Mouse (Mus musculus) activated CD4-positive, CD25-positive, alpha-beta regulatory T cell, adult 4 months (primary cell): ENCODE results near the gene Mrpl2. TPM values are rescaled to one million over a fixed set of nuclear protein-coding genes. Genes with fewer than 3 reads are reported as not detected.

ENCODE experiments used
- ATAC-seq: one replicate; pipeline ENCODE4 v1.8.0; 2017
- polyA plus RNA-seq, 2 experiments: library from polyadenylated mRNA; unstranded; fragments of 100-300 nt; shearing (Covaris generic); gene quantifications; one replicate each; pipeline ENCODE4 v1.2.1; 2017

Mrpl2 gene
- polyA plus RNA-seq, 2 experiments from 2014 or later, result 67.3 to 68.4 TPM

DNA sequence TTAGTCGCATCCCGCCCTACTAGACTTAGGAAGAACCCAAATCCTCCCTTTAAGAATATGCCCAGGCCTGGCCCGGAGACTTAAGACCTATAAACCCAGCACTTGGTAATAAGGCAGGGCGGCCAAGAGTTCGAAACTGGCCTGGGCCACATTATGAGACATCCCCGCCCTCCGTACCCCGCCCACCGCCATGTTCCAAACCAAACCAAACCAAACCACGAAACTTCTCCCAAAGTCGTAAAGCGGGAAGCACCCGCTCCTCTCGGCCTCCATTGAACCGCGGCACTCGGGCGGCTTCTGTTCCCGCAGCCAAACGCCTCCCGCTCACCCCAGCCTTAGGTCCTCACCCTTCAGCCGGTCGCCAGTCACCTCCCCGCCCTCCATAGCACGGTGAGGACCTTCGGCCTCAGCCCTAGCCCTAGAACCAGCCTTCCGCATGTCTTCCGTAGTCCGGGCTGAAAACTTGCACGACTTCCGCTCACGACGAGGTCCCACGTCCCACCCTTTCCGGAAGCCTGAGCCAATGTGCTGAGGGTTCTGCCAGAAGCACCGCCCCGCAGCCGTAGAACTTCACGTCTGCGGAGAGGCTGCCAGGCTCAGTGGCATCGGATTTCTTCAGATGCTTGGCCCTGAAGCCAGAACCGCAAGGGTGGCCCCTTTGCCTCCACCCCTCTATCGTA is 28.0 kb downstream of the Mrpl2 start, which contains the start of gene Rrp36:
Gene Rrp36, minus strand, starts transcription at position 503 of the 680 bp plus-strand sequence.
- peak; percentile 100 for ATAC-seq

DNA sequence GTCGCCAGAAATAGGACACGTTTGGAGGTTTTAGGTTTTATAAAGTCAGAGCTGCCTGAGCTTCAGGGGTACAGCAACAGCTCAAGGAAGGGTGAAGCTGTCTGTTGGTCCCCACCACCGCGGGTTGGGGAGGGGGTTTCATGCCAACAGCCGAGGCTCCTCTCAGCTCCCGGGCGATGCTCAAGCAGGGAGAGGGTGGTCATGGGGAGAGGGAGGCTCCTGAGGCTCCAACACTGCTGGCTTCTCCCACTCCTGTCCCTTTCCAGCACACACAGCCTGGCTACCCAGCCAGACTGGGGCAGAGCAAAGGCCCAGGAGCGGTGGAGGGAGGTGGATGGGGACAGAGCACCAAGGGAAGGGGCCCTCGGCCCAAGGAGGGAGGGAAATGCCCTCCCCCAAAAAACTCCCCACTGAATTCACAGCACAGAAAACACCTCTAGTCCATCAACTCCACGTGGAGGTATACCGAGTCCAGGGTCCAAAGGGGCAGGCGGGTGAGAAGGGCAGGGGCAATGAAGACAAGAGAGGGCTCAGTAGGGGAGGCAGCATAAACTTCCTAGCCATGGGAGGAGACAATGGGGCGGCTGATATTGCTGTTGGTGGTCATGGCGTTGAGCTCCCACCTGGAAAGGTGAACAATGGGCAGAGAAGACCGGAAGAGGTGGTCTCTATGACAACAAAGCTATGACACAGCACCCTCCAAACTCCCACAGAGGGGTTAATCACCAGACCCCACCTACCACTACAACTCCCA is 28.7 kb downstream of the Mrpl2 start:
- ATAC-seq, result no peak

DNA sequence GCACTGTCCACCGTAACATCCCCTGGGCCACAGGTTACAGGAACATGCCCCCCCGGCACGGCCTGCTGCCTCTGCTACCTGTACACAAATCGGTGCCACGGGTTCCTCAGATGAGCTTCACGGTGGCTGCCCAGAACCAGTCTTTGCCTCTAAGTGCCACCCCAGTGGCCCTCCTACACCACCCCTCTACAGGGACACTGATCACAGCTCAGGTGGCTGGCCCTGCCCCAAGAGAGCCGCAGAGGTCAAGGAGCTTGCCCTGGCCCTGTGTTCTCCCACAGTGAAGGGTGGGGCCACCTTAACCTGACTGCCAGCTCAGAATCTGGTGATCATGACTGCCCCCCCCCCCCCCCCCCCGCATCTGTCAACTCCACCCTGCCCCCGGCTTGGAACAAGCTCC is 32.4 kb downstream of the Mrpl2 start, which contains the start of gene Mea1:
Gene Mea1, plus strand, starts transcription at position 378 of the 400 bp plus-strand sequence.
- ATAC-seq, result no peak

DNA sequence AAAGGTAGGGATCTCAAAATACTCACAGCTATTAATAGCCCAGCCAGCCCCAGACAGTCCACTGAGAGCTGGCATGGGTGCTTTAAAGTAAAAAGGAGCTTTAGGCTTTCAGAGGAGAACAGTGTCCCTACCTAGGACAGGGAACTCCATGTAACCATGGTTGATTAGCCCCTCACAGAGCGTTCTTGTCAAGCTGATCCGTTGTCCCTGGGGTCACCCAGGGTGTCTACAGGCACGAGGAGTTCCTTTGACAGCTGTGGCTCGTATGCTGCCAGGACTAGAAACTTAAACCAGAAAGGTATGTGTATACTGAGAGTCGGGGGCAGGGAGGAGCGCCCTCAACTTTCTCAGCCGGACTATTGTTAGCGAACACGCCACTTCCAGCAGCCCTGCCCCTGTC is 32.9 kb downstream of the Mrpl2 start:
- ATAC-seq, result no peak

GRCm38 (mm10) chr17:46679843-46680759 is 34.1 kb downstream of the Mrpl2 start:
- no peak for ATAC-seq

GRCm38 (mm10) chr17:46680760-46681373 is 34.8 kb downstream of the Mrpl2 start, which contains the start of gene Klhdc3:
Gene Klhdc3 (minus strand): TSS chr17:46680914.
- peak; percentile 98 for ATAC-seq

DNA sequence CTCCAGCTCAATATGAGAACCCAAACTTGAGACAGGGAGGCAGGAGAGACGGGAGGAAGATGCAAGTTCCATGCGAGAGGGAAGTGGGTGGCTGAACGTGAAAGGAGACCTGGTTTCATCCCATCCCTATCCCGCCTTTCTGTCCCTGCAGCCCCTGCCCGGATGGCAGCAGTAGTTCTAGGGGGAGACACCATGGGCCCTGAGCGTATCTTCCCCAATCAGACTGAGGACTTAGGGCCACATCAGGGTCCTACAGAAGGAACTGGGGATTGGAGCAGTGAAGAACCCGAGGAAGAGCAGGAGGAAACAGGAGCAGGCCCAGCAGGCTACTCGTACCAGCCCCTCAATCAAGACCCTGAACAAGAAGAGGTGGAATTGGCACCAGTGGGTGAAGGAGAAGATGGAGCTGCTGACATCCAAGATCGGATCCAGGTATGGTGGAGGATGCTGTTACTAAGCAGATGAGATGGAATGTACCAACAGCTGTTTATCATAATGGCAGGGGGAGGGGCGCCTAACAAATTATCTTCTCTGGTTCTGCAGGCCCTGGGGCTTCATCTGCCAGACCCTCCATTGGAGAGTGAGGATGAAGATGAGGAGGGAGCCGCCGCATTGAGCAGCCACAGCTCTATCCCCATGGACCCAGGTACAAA is 35.6 kb downstream of the Mrpl2 start:
- no peak for ATAC-seq

- ATAC-seq, result no peak
Measured at GRCm38 (mm10) chr17:46682654-46683389, 36.8 kb downstream of the Mrpl2 start.

DNA sequence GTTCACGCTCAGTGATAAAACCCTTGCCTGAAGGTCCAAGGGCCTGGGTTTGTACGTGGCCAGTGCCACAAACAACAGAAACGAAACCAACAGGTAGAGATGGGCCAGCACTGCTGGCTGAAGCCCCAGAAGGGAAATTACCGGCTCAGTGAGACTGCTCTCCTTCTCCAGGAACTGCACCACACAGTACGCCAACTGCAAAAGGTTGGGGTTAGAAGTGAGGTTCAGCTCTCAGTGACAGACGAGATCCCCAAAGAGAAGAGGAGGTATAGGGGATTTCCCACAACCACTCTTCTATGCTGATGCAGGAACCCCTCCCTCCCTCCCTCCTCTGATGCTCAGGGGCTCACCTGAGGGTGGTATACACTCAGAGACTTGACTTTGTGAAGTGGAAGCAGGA is 39.9 kb downstream of the Mrpl2 start:
- ATAC-seq, result peak; percentile 77

DNA sequence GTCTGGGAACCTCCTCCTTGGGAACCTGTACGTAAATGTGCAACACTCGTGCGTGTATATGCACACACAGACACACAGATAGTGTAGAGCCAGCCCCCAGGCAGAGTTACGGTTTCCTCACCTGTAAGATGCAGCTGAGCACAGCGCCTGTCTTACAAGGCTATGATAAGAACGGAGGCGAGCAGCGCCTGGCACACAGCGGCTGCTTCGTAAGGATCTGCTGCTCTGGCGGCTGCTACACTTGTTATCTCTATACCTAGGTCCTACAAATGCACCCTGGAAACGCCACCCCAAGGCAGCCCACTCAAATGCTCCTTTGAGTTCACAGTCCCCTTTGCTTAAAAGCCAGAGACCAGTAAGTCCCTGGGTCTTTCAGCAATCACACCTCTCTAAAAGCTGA is 44.6 kb downstream of the Mrpl2 start:
- ATAC-seq, result no peak

DNA sequence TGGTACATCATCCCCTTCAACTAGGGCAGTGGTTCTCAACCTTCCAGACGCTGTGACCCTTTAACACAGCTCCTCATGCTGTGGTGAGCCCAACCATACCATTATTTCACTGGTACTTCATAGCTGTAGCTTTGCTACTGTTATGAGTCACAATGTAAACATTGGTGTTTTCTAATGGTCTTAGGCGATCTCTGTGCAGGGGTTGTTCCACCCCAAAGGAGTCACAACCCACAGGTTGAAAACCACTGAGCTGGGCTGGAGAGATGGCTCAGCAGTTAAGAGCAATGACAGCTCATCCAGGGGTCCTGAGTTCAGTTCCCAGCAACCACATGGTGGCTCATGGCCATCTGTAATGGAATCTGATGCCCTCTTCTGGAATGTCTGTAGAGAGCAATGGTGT is 45.4 kb downstream of the Mrpl2 start:
- no peak for ATAC-seq

- no peak for ATAC-seq
Measured at GRCm38 (mm10) chr17:46694517-46695063, 48.6 kb downstream of the Mrpl2 start.

DNA sequence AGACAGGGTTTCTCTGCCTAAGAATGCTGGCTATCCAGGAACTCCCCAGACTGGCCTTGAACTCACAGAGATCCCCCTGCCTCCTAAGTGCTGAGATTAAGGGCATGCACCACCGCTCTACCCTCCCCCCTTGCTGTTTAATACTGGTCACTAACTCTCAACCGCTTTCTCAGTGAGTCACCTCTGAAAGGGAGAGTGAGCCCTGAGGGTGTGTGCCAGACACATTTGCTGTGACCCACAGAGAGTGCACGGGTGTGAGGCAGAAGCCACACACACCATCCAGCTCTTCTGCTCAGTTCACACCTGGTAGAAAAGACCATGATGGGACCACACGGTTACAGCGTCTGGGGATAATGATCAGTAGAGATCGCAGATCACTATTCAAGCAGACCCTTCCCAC is 52.5 kb downstream of the Mrpl2 start:
- ATAC-seq, result no peak

DNA sequence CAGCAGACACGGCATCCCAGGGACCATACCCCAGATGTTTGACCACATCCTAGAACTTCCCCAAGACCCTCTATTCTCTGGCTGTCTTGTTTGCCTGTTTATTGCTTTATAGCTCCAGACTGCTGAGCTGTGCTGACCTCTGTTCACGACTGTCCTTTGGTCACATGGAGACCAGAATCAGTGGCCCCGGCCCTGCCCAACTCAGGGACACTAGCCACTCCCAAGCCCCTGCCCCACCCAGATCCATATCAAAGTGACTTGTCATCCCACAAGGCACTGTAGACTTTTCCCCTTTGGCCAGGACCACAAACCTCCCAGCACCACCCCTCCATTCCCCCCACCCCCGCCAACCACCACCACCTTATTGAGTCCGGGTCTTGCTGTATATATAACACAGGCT is 53.2 kb downstream of the Mrpl2 start:
- no peak for ATAC-seq

Other genes with a start within 250 kb of the Mrpl2 start
- gene Crip3, start 217.3 kb upstream of the Mrpl2 start, polyA plus RNA-seq, result not detected
- gene Slc22a7, start 207.8 kb upstream of the Mrpl2 start, polyA plus RNA-seq, result not detected
- gene Ttbk1, start 158.6 kb upstream of the Mrpl2 start, polyA plus RNA-seq, result 1 to 10 TPM in 1 of 2 experiments, under 1 TPM in 1; 0.49 to 1.5 TPM
- gene Dnph1, start 149.5 kb upstream of the Mrpl2 start, polyA plus RNA-seq, result 10 to 100 TPM; 11.1 to 13.4 TPM
- 1 to 10 TPM; 2.7 to 3.5 TPM for gene Cul9, start 99.8 kb upstream of the Mrpl2 start, polyA plus RNA-seq
- gene Srf, start 90.1 kb upstream of the Mrpl2 start, polyA plus RNA-seq, result 10 to 100 TPM in 1 of 2 experiments, 1 to 10 TPM in 1; 6.3 to 10.9 TPM
- under 1 TPM in 1 of 2 experiments, not detected in 1; 0.22 TPM for gene Ptk7, start 16.7 kb upstream of the Mrpl2 start, polyA plus RNA-seq
- 10 to 100 TPM in 1 of 2 experiments, 1 to 10 TPM in 1; 5.6 to 11.2 TPM for gene Klc4, start 207 bp upstream of the Mrpl2 start, polyA plus RNA-seq
- gene Cul7, start 4.1 kb downstream of the Mrpl2 start, polyA plus RNA-seq, result 1 to 10 TPM; 2.8 to 4.1 TPM
- 10 to 100 TPM; 44.0 to 48.0 TPM for gene Rrp36, start 28.1 kb downstream of the Mrpl2 start, polyA plus RNA-seq
- gene Mea1, start 32.6 kb downstream of the Mrpl2 start, polyA plus RNA-seq, result 100 to 1,000 TPM; 164 to 197 TPM
- gene Klhdc3, start 34.7 kb downstream of the Mrpl2 start, polyA plus RNA-seq, result 10 to 100 TPM; 22.0 to 28.7 TPM
- 10 to 100 TPM; 21.9 to 30.2 TPM for gene Ppp2r5d, start 58.9 kb downstream of the Mrpl2 start, polyA plus RNA-seq
- 1 to 10 TPM; 2.9 to 4.0 TPM for gene Pex6, start 65.2 kb downstream of the Mrpl2 start, polyA plus RNA-seq
- gene Gnmt, start 82.9 kb downstream of the Mrpl2 start, polyA plus RNA-seq, result under 1 TPM; 0.54 to 0.83 TPM
- gene Cnpy3, start 106.0 kb downstream of the Mrpl2 start, polyA plus RNA-seq, result 10 to 100 TPM; 19.2 to 21.6 TPM
- not detected for gene Ptcra, start 117.5 kb downstream of the Mrpl2 start, polyA plus RNA-seq
- 10 to 100 TPM; 20.0 to 25.1 TPM for gene 2310039H08Rik, start 126.4 kb downstream of the Mrpl2 start, polyA plus RNA-seq
- gene Rpl7l1, start 136.4 kb downstream of the Mrpl2 start, polyA plus RNA-seq, result 100 to 1,000 TPM; 144 to 146 TPM
- 1 to 10 TPM; 8.3 to 8.5 TPM for gene Bicral, start 212.3 kb downstream of the Mrpl2 start, polyA plus RNA-seq
- 10 to 100 TPM; 10.4 to 12.4 TPM for gene Tbcc, start 244.5 kb downstream of the Mrpl2 start, polyA plus RNA-seq